Mouse (Mus musculus) heart, embryonic 11.5 days (tissue): ENCODE results near the gene Ptp4a2. TPM values are rescaled to one million over a fixed set of nuclear protein-coding genes. Genes with fewer than 3 reads are reported as not detected.

ENCODE experiments used
- ATAC-seq: fragments of 200-750 bp; cut with Nextera tagmentation; replicated peaks from 2 replicates; pipeline ENCODE4 v1.8.0; 2017; ENCODE audit warnings: moderate library complexity; ENCODE audit not compliant: insufficient number of reproducible peaks, low FRiP score, low TSS enrichment
- H3K27ac ChIP-seq: fragments of 300-500 bp; sonication (generic); 2 replicates; pipeline ENCODE4 v1.5.1; 2014; ENCODE audit warnings: mild to moderate bottlenecking, low read depth, low read length
- H3K27me3 ChIP-seq: fragments of 300-500 bp; sonication (generic); 2 replicates; pipeline ENCODE4 v1.6.1; 2014; ENCODE audit warnings: mild to moderate bottlenecking, low read length, mixed read lengths; ENCODE audit not compliant: control insufficient read depth, insufficient read depth
- H3K36me3 ChIP-seq: fragments of 300-500 bp; sonication (generic); 2 replicates; pipeline ENCODE4 v1.6.1; 2014; ENCODE audit warnings: mild to moderate bottlenecking, low read length, moderate library complexity, mixed read lengths; ENCODE audit not compliant: control insufficient read depth, insufficient read depth
- H3K4me1 ChIP-seq: fragments of 300-500 bp; sonication (generic); 2 replicates; pipeline ENCODE4 v1.6.1; 2014; ENCODE audit warnings: low read length; ENCODE audit not compliant: control insufficient read depth, insufficient read depth
- H3K4me2 ChIP-seq: fragments of 300-500 bp; sonication (generic); 2 replicates; pipeline ENCODE4 v1.6.1; 2014; ENCODE audit warnings: mild to moderate bottlenecking, moderate library complexity
- H3K4me3 ChIP-seq: fragments of 300-500 bp; sonication (generic); 2 replicates; pipeline ENCODE4 v1.5.1; 2014; ENCODE audit warnings: low read depth, low read length
- H3K9ac ChIP-seq: fragments of 300-500 bp; sonication (generic); 2 replicates; pipeline ENCODE4 v1.6.1; 2014; ENCODE audit warnings: mild to moderate bottlenecking, low read depth, low read length, moderate library complexity
- H3K9me3 ChIP-seq: fragments of 300-500 bp; sonication (generic); replicated peaks from 2 replicates; pipeline ENCODE4 v1.6.1; 2016; ENCODE audit warnings: low read length; ENCODE audit not compliant: control insufficient read depth
- WGBS: fragments of 180-500 bp; shearing (Covaris S2); extraction: QIAGEN DNeasy Blood & Tissue Kit; methylation state at CpG from one replicate; pipeline ENCODE4 v1.1.7; 2014; ENCODE audit not compliant: insufficient replicate concordance; 5-methylcytosine and 5-hydroxymethylcytosine counted together
- polyA plus RNA-seq: library from polyadenylated mRNA; unstranded; fragments of >200 nt; fragmentation: Nextera tagmentation; extraction: Ambion mirVana; gene quantifications from 2 replicates; pipeline ENCODE4 v1.2.1, GENCODE M21; 2014

Ptp4a2 gene
- polyA plus RNA-seq, 1 experiment from 2014 or later: 329 TPM

DNA sequence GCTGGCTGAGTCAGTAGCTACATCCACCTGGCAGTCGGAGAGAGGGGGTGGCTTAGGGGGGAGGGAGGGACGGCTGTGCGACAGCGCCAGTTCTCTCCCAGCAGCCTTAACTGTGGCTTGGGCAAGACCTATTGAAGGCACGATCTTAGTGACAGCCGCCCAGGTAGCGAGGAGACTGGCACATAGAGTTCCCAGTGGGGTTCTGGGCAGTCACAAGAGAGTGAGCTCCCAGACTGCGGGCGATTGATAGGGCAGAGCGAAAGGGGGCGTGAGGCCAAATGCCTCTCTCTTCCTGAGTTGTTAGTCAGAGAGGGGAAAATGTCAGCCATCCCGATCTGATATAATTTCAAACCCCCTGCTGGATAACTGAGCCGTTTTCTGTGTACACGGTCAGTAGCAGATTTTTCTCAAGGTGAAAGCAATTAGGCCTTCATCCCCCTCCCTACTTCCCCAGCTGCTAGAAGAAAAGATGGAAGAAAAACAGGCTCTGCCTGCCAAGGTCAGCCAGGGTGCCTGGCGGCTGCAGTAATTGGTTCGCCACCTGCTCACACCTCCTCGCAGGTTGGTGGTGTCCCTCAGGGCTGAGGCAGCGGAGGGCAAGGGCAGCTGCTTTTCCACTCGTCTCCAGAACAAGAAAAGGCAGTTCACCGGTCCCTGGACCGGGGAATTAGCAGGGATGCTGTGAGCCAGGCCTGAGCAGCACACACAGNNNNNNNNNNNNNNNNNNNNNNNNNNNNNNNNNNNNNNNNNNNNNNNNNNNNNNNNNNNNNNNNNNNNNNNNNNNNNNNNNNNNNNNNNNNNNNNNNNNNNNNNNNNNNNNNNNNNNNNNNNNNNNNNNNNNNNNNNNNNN, 39.1 kb upstream of the Ptp4a2 start:
- Histone ChIP-seq H3K27me3 (no peaks in the 10 kb centered on the region), H3K4me3 (peak overlapping the region; percentile 19), H3K4me2 (peak overlapping the region; percentile 62), H3K9me3 (no peaks in the 10 kb centered on the region), H3K9ac (peak overlapping the region; percentile 47; the same call in 1 of the 2 replicates), H3K27ac (no peak overlapping the region), H3K4me1 (peaks cover 7% of the 10 kb centered on the region), H3K36me3 (no peaks in the 10 kb centered on the region)
- 4% methylated on average over 21 of the region's 21 CpGs for WGBS
- no peak for ATAC-seq

DNA sequence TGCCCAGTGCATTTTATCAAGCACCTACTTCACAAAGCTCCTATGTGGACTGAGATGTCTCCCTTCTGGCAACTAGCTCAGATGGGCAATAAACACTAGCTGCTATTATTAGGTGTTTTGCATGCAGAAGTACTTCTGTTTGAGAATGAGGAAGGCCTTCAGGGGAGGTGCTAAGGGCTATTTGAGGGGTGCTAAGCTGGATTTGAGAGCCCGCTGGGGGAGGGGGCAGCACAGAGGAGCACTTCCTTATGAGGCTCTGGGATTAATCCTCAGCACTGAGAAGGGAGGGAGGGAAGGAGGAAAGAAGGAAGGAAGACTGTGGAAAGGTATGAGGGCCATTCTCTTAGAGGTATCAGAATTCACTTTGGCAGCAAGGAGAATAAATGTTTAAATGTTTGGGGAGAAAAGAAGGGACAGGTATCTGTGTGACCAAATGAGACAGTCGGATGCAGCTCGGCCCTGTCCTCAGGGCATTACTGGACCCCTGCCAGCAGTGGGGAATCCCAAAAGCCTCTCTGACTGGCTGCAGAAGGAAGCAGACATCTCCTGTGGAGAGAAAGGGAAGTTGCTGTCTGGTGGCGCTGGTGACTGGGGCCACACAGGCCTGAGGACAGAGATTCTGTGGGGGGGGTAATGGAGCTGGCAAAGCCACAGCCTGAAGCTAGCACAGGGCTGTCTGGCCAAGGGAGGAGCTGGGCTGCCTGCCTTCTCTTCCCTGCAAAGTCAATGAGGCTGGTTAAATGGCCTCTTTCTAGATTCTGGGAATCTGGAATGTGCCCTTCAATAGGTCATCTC, 28.9 kb upstream of the Ptp4a2 start:
- 0 out of 2 replicates have a peak overlapping the region, but pooled peaks have one; percentile 8 for H3K27ac ChIP-seq

DNA sequence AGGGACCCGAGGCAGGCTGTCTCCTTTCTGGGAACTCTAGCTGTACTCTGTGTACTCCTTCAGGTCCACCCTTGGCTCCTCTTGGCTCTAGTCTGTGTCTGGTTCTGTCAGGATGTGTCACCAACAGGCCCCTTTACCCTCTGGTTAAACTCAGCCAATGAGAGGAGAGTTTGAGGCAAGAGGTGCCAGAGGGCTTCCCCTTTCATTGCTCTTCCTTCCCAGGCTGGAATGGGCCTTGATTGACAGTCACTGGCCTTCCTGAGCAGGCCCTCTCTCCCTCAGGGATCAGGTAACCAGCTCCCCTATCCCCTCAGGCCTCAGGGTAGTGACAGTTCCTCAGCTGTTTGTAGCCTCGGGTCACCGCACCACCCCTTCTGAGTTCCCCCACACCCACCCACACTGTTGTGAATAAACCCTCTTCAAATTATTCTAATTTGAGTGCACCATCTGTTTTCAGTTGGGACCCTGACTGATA, 28.1 kb upstream of the Ptp4a2 start:
- Histone ChIP-seq H3K36me3 (no peaks in the 10 kb centered on the region), H3K9me3 (no peaks in the 10 kb centered on the region), H3K27ac (no peak overlapping the region), H3K4me3 (no peak overlapping the region), H3K27me3 (no peaks in the 10 kb centered on the region), H3K9ac (no peak overlapping the region), H3K4me1 (peaks cover 9% of the 10 kb centered on the region; the same call in 1 of the 2 replicates), H3K4me2 (no peak overlapping the region)
- ATAC-seq: no peak
- 47% methylated on average over 3 of the region's 3 CpGs for WGBS

More for the DNA sequence above, 28.9 kb upstream of the Ptp4a2 start:
- no peaks in the 10 kb centered on the region for H3K27me3 ChIP-seq
- ATAC-seq: 0 out of 2 replicates have a peak, but pooled peaks have one; percentile 52
- H3K4me1 ChIP-seq: peaks cover 9% of the 10 kb centered on the region; the same call in 1 of the 2 replicates
- H3K9ac ChIP-seq: no peak overlapping the region
- H3K4me3 ChIP-seq: no peak overlapping the region
- WGBS: 21% methylated on average over 4 of the region's 4 CpGs
- H3K36me3 ChIP-seq: no peaks in the 10 kb centered on the region
- H3K9me3 ChIP-seq: no peaks in the 10 kb centered on the region
- 0 out of 2 replicates have a peak overlapping the region, but pooled peaks have one; percentile 25 for H3K4me2 ChIP-seq

DNA sequence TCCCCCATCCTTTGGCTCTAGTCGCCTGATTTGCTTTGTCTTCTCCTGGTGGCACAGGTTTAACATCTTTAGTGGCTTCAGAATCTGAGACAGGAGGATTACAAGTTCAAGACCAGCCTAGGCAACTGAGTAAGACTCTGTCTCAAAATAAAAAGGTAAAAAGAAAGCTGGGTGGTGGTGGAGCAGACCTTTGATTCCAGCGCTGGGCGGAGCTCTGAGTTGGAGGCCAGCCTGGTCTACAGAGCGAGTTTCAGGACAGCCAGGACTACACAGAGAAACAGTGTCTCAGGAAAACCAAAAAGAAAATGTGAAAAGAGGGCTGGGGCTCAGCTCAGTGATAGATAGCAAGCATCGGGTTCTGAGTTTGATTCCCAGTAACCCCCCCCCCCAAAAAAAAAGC, 27.5 kb upstream of the Ptp4a2 start:
- H3K4me1 ChIP-seq: peaks cover 9% of the 10 kb centered on the region; the same call in 1 of the 2 replicates
- H3K4me3 ChIP-seq: no peak overlapping the region
- no peaks in the 10 kb centered on the region for H3K27me3 ChIP-seq
- no peak for ATAC-seq
- no peak overlapping the region for H3K4me2 ChIP-seq
- H3K9me3 ChIP-seq: no peaks in the 10 kb centered on the region
- H3K27ac ChIP-seq: no peak overlapping the region
- no peaks in the 10 kb centered on the region for H3K36me3 ChIP-seq
- H3K9ac ChIP-seq: no peak overlapping the region
- WGBS: 84% methylated on average over 5 of the region's 5 CpGs

DNA sequence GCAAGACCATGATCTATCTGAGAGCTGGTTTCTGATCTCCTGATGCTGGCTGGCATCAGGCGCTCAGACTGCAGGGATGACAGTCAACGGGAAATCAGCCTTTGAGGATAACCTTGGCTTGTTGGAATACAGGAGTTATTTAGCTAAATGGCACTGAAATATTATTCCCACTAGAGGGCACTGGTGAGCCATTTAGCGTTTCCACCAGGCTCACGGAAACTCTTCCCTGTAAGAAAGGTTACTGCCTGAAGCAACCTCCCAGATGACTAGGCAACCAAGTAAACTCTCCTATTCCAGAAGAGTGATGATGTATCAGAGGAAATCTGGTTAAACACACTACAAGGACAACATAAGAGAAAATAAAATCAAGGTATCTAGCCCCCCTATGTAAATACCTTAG, 25.8 kb upstream of the Ptp4a2 start:
- Histone ChIP-seq H3K4me1 (peaks cover 9% of the 10 kb centered on the region; the same call in 1 of the 2 replicates), H3K9me3 (no peaks in the 10 kb centered on the region), H3K9ac (no peak overlapping the region), H3K27me3 (no peaks in the 10 kb centered on the region), H3K4me2 (no peak overlapping the region), H3K4me3 (no peak overlapping the region), H3K27ac (no peak overlapping the region), H3K36me3 (no peaks in the 10 kb centered on the region)
- ATAC-seq: no peak
- 3% methylated on average over 4 of the region's 4 CpGs for WGBS

DNA sequence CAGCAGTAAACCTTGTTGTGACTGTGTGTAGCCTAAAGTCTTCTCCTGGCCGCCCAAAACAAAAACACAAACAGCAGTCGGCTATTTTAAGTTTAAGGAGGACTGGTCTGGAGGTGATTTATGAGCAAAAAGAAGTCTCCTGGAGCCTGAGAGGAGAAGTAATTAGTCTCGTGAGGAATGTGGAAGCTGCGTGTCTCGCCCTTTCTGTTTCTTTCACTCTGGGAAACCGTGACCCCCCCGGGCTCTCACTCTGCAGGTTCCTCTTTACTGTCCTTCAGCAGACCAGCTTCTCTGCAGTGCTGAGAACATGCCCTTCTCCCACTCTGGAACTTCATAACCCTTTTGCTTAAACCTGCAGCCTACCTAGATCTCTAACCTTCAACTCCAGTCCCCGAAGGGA, 22.3 kb upstream of the Ptp4a2 start:
- Histone ChIP-seq H3K27me3 (no peaks in the 10 kb centered on the region), H3K9ac (no peak overlapping the region), H3K9me3 (no peaks in the 10 kb centered on the region), H3K36me3 (no peaks in the 10 kb centered on the region), H3K4me2 (no peak overlapping the region), H3K27ac (no peak overlapping the region), H3K4me1 (0 out of 2 replicates have a peak, but pooled peaks cover 7% of the 10 kb centered on the region), H3K4me3 (no peak overlapping the region)
- 66% methylated on average over 8 of the region's 8 CpGs for WGBS
- no peak for ATAC-seq

DNA sequence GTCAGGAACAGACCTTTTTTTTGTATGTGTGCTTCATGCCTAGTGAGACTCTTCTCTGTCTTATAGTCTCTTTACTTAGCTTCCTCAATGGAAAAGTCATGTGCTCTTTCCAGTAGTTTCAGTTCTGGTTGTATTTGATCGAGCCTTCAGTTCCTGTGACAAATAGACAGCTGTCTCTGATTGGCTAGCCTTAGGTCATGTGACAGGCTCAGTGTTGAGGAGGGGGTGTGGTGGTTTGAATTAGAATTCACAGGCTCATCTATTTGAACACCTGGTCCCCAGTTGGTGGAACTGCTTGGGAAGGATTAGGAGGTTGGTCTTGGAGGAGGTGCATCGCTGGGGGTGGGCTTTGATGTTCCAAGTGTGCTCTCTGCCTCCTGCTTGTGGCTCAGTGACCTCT, 21.4 kb upstream of the Ptp4a2 start:
- Histone ChIP-seq H3K9me3 (no peaks in the 10 kb centered on the region), H3K4me2 (no peak overlapping the region), H3K27ac (no peak overlapping the region), H3K36me3 (no peaks in the 10 kb centered on the region), H3K27me3 (no peaks in the 10 kb centered on the region), H3K4me3 (no peak overlapping the region), H3K9ac (no peak overlapping the region), H3K4me1 (peaks cover 11% of the 10 kb centered on the region; the same call in 1 of the 2 replicates)
- ATAC-seq: no peak
- WGBS: 92% methylated on average over 2 of the region's 2 CpGs

DNA sequence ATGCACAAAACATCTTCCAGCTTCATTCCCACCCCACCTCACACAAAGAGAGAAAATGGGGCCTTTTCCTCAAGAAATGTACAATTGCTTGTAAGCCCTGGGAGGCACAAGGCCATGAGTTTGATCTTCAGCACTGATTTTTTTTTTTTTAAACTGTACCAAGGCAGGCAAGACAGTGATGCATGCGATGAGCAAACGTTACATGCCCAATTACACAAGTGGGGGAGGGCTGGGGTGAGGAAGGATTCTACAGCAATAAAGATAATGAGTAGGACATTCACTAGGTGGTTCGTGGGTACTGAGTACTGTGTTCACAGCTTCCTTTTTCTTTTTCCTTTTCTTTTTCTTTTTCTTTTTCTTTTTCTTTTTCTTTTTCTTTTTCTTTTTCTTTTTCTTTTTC, 20.5 kb upstream of the Ptp4a2 start:
- no peak overlapping the region for H3K27ac ChIP-seq
- H3K9ac ChIP-seq: no peak overlapping the region
- 73% methylated on average over 3 of the region's 3 CpGs for WGBS
- H3K4me1 ChIP-seq: peaks cover 20% of the 10 kb centered on the region
- no peak overlapping the region for H3K4me3 ChIP-seq
- H3K9me3 ChIP-seq: no peaks in the 10 kb centered on the region
- H3K36me3 ChIP-seq: no peaks in the 10 kb centered on the region
- H3K27me3 ChIP-seq: no peaks in the 10 kb centered on the region
- no peak overlapping the region for H3K4me2 ChIP-seq
- no peak for ATAC-seq
